Mouse (Mus musculus) CD4-positive helper T cell, adult 2 months (primary cell): Measurements from ENCODE around the gene Cdca7l.
"Not testable (repeated sequence)": the region's sequence is repeated elsewhere in the genome, so short reads cannot be mapped to it uniquely, and the experiment has no call there.

Source experiments
- DNase-seq: peaks from one replicate; pipeline ENCODE4 v3.0.0-alpha.2; 2012; ENCODE audit warnings: low read depth, missing footprints, low spot score

The Cdca7l gene

GRCm38 (mm10) chr12:117861249-117861648 lies 57.2 kb downstream of the Cdca7l start:
- DNase-seq, result no peak

GRCm38 (mm10) chr12:117862655-117863054 lies 58.6 kb downstream of the Cdca7l start:
- DNase-seq, result no peak

DNA sequence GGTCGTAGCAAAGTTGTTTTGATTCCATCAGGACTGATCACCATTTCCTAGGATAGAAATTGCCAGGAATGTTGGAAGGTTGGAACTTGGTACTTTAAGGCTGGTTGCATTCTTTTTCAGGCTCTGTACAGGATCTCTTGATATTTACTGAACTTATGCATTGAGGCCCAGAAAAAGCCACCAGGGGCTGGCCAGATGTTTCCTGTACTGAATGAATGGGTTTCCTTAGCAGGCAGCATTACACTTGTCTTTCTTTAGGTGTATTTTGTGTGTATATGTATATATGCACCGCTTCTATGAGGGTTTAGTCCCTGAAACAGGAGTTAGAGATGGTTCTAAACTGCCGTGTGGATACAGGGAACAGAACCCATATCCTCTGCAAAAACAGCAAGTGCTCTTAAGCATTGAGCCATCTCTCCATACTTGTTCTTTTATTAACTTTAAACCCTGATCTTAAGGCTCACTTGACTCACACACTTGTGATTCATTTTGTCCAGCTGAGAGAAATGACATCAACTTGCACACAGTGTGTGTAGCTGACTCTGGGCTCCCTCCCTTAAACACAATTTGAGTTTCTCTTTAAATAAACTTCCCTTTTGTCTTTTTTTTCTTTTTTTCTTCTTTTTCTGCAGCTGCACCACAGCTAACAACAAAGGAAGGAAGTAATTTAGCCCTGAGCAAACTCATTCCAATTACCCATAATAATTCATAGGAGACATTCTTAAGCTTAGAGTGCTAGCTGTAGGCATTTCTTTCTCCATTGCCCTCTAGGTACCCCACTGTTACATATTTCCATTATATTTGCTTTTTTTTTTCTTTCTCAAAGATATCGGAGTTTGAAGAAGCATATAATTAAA lies 63.8 kb downstream of the Cdca7l start:
- no peak for DNase-seq

DNA sequence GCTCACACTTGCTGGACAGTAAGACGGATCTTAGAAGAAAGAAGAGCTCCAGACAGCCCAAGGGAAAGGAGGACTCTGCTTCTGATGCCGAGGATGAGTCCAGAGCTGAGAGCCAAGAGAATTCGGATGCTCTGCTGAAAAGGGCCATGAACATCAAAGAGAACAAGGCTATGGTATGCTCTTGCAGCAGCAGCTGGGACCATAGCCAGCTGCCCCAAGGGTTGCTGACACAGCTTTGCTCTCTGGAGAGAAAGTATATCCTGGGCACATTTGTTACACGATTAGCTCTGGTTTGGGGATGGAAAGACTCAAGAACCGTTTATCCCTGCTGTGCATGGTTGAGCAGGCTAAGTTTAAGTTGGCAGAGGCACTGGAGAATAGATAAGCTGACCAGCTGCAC lies 68.2 kb downstream of the Cdca7l start:
- no peak for DNase-seq

DNA sequence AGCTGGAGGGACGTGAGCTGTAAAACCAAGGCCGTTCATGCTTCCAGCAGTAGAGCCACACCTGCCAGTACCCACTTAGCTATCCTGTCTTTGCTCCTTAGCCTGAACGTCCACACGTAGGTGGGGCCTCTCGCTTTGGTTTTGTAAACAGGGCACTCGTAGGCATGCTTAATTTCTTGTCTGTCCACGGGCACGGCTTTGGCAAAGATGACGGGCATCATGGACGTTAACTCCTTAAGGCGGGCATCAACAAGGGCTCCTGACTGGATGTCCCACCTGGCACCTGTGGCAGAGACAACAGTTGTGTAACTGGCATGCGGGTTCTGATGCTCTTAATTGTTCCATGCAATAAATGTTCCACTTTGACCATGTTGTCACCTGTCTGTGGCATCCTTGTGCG lies 74.3 kb downstream of the Cdca7l start:
- DNase-seq, result no peak

DNA sequence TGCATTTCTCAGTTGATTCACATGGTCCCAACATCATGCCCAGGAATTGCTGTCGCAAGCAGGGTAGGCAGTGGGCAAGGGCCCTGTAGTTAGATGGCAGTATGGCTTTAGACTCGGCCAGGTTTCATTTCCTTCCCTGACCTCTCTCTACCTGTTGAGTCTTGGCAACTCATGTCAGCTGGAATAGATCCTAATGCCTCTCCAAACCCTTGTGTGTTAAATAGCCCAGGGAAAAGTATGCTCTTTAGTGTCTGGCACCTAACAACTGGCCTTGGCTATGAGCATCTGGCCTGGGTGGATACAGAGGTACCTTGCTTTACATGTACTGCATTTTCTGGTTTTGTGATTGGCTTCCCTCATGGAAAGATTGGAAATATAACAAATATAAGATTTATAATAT lies 80.5 kb downstream of the Cdca7l start:
- DNase-seq, result no peak

GRCm38 (mm10) chr12:117887422-117887821 lies 83.3 kb downstream of the Cdca7l start:
- no peak for DNase-seq

GRCm38 (mm10) chr12:117900798-117901197 lies 96.7 kb downstream of the Cdca7l start:
- not testable (repeated sequence) for DNase-seq

GRCm38 (mm10) chr12:117901352-117901751 lies 97.3 kb downstream of the Cdca7l start:
- not testable (repeated sequence) for DNase-seq

DNA sequence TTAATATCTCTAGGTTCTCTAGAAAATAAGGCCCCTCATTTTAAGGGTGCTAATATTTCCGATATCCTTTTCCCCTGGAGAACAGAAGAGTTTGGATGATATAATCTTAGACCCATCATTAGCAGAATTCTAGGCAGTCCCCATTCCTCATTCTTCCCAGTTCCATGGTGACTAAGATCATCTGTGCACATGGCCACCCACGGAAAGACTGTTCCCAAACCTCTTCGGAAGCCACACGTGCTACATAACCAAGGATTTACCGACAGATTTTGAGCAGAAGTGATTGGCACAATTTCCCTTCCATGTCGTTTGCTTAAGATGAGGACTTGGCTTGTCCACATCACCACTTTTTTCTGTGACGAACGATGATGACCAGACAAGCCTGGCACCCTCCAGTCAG lies 99.6 kb downstream of the Cdca7l start:
- no peak for DNase-seq

GRCm38 (mm10) chr12:117905232-117905840 lies 101.2 kb downstream of the Cdca7l start:
- not testable (repeated sequence) for DNase-seq

- DNase-seq, result no peak
Observed at GRCm38 (mm10) chr12:117911396-117911795, 107.3 kb downstream of the Cdca7l start.

DNA sequence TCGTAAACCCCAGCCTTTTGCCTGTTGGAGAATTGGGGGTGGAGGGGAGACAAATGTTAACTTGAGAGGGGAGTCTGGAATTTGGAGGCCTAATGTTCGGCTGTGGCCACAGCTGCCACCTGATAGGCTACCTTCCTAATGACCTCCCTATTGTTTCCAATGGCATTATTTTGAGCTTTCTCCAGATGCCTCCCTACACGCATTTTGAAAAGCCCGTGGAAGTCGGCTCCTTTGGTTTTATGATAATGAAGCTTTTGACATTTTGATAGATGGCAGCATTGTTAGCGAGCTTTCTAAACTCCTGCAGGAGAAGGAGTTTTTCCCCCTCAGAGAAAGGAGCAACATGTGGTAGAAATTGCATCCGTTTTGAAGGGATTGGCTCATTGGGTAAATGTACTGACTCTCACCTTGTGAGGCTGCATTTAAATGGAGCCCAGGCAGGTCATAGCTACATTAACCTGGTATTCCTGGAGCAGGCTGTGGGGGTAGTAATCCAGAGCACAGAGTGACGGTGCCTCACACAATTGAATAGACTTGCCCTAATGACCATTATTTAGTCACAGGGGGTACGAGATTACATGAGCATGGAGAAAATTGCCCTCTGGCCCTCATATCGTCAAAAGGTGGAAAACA lies 110.6 kb downstream of the Cdca7l start:
- DNase-seq, result no peak

- no peak for DNase-seq
Observed at GRCm38 (mm10) chr12:117915826-117916588, 111.9 kb downstream of the Cdca7l start.
